Mouse (Mus musculus) limb, embryonic 11.5 days (tissue): ENCODE results near the gene Gpank1. TPM values are rescaled to one million over a fixed set of nuclear protein-coding genes. Genes with fewer than 3 reads are reported as not detected.

Experiments used
- ATAC-seq: fragments of 200-750 bp; cut with Nextera tagmentation; 2 replicates; pipeline ENCODE4 v1.8.0; 2017; ENCODE audit warnings: low read depth; ENCODE audit not compliant: insufficient number of reproducible peaks, low FRiP score, low TSS enrichment
- DNase-seq: peaks from one replicate; pipeline ENCODE4 v3.0.0-alpha.2; 2015; ENCODE audit warnings: low spot score
- H3K27ac ChIP-seq: fragments of 300-500 bp; sonication (generic); replicated peaks from 2 replicates; pipeline ENCODE4 v1.5.1; 2014; ENCODE audit warnings: low read depth, mild to moderate bottlenecking, low read length
- H3K27me3 ChIP-seq: fragments of 300-500 bp; sonication (generic); 2 replicates; pipeline ENCODE4 v1.6.1; 2014; ENCODE audit warnings: mild to moderate bottlenecking, low read length, mixed read lengths; ENCODE audit not compliant: control insufficient read depth, insufficient read depth
- H3K36me3 ChIP-seq: fragments of 300-500 bp; sonication (generic); 2 replicates; pipeline ENCODE4 v1.6.1; 2014; ENCODE audit warnings: mild to moderate bottlenecking, low read length, moderate library complexity, mixed read lengths; ENCODE audit not compliant: control insufficient read depth, insufficient read depth
- H3K4me1 ChIP-seq: fragments of 300-500 bp; sonication (generic); 2 replicates; pipeline ENCODE4 v1.6.1; 2014; ENCODE audit warnings: low read length, mixed read lengths; ENCODE audit not compliant: control insufficient read depth, insufficient read depth
- H3K4me2 ChIP-seq: fragments of 300-500 bp; sonication (generic); 2 replicates; pipeline ENCODE4 v1.6.1; 2014; ENCODE audit warnings: low read depth, mild to moderate bottlenecking, moderate library complexity; ENCODE audit not compliant: severe bottlenecking
- H3K4me3 ChIP-seq: fragments of 300-500 bp; sonication (generic); 2 replicates; pipeline ENCODE4 v1.5.1; 2014; ENCODE audit warnings: low read depth, low read length
- H3K9ac ChIP-seq: fragments of 300-500 bp; sonication (generic); 2 replicates; pipeline ENCODE4 v1.6.1; 2014; ENCODE audit warnings: mild to moderate bottlenecking, low read length
- H3K9me3 ChIP-seq: fragments of 300-500 bp; sonication (generic); 2 replicates; pipeline ENCODE4 v1.6.1; 2016; ENCODE audit warnings: low read length; ENCODE audit not compliant: control insufficient read depth
- WGBS: fragments of 180-500 bp; shearing (Covaris S2); extraction: QIAGEN DNeasy Blood & Tissue Kit; methylation state at CpG from one replicate; pipeline ENCODE4 v1.1.7; 2014; 5-methylcytosine and 5-hydroxymethylcytosine counted together
- polyA plus RNA-seq: library from polyadenylated mRNA; unstranded; fragments of >200 nt; fragmentation: Nextera tagmentation; extraction: Ambion mirVana; gene quantifications from 2 replicates; pipeline ENCODE4 v1.2.1, GENCODE M21; 2014

Gpank1 gene
- polyA plus RNA-seq, 1 experiment from 2014 or later, result 29.1 TPM

DNA sequence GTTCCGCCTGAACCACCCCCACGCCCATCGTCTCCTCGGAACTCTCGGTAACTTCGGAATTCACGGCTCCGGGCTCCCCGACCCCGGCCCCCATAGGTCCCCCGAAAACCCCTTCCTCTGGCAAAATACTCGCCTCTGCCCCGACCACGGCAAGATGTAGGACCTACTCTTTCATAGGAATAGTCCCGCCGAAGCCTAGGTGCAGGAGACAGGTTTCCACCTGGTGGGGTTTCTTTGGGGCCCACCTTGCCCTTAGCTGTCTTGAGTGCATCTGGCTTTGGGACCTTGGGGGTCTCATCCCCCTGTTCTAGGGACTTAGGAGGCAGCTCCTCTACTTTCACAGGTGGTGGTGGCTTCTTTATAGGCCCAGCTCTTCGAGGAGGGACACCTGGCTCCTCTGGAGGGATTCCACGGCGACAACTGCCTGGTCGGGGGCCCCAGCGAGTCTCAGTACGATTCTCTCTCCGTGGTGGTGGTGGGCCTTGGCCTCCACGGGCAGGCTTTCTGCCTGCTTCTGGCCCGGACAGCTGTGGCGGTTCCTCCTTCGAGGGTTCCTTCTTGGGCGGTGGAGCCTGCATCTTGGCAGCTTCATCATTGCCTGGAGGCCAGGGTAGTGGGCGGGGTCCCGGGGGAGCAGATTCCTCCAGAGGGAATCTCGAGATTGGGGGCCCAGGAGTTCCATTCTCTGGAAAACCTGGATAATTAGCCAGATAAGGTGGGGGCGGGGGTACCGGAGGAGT, 35.4 kb downstream of the Gpank1 start:
- DNase-seq, result no peak
- H3K27ac ChIP-seq, result no peak overlapping the region
- no peaks in the 10 kb centered on the region for H3K27me3 ChIP-seq
- ATAC-seq, result no peak
- H3K36me3 ChIP-seq, result peaks cover 91% of the 10 kb centered on the region
- no peak overlapping the region for H3K4me3 ChIP-seq
- no peaks in the 10 kb centered on the region for H3K4me1 ChIP-seq
- no peak overlapping the region for H3K4me2 ChIP-seq
- H3K9me3 ChIP-seq, result no peaks in the 10 kb centered on the region
- WGBS, result 92% methylated on average over 33 of the region's 33 CpGs
- no peak overlapping the region for H3K9ac ChIP-seq

DNA sequence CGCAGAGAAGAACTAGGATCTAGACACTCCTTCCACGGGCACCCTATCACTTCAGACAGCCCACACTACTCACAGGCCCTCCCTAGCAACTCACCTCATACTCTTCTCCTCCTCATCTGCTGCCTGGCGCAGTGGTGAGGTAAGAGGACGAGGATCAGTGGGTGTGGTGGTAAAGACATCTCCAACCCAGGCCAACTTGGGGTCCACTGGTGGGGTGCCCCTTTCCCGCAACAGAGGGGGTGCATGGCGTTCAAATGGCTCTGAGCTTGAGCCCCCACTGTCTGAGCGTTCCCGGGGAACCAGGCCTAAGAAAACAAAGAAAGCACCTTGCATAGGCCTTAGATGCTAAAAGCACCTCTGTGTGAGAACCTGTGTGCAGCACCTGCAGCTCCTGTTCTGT, 36.0 kb downstream of the Gpank1 start:
- ATAC-seq, result no peak
- DNase-seq, result no peak
- 91% methylated on average over 8 of the region's 8 CpGs for WGBS
- H3K27me3 ChIP-seq, result no peaks in the 10 kb centered on the region
- H3K36me3 ChIP-seq, result peaks cover 95% of the 10 kb centered on the region
- H3K27ac ChIP-seq, result no peak overlapping the region
- no peak overlapping the region for H3K9ac ChIP-seq
- no peak overlapping the region for H3K4me3 ChIP-seq
- no peaks in the 10 kb centered on the region for H3K9me3 ChIP-seq
- H3K4me2 ChIP-seq, result no peak overlapping the region
- peaks cover 3% of the 10 kb centered on the region; the same call in 1 of the 2 replicates for H3K4me1 ChIP-seq

DNA sequence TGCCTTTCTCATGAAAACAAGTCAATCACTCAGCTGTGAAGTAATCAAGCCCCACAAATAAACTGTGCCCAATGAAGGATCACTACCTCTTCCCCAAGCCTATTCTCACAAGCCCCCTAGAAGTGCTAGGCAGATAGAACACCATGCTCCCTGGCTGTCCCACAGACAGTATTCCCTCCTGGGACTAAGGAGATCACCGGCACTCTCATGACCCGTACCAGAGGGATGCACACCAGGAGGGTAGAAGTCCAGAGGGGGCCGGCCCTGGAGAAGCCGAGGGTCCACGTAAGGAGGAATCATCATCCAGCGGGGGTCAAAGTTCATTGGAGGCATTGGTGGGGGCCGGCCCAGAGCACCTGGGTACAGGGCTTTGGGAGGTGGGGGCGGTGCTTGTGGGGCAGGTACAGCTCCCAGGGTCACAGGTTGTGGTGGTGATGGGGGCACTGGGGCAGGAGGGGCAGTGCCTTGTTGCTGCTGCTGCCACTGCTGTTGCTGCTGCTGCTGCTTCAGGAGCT, 36.5 kb downstream of the Gpank1 start:
- no peak for DNase-seq
- no peak overlapping the region for H3K4me3 ChIP-seq

DNA sequence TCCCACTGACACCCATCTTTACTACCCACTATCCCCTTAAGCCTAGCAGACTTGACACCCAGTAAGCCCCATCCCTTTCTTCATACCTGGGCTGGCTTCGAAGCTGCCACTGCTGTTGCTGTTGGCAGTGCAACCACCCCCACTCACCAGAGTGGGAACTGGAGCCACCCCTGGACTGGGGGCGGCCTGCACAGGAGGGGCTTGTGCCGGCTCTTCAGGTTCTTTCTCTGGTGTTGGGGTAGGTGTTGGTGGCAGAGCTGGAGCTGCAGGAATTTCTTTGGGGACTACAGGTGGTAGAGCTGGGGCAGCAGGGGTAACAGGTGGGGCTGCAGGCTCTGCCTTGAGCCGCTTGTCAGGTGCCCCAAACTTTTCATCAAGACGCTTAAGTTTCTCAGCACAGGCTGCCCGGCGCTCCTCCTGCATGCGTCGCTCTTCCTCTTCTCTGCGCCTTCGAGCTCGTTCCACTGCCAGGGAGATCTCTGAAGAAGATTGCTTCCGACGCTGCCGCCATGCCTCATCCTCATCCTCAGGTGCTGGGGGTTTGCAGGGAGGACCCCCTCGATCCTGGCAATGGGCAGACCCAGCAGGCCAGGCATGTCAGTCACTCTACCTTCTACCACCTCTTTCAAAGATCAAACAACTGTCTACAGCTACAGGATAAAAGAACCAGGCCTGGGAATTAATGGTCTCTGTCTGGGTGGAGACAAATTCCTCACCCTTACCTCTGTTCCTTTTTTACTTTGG, 37.8 kb downstream of the Gpank1 start:
- 95% methylated on average over 16 of the region's 16 CpGs for WGBS
- Histone ChIP-seq H3K4me3 (no peak overlapping the region), H3K4me2 (no peak overlapping the region), H3K27me3 (no peaks in the 10 kb centered on the region), H3K27ac (no peak overlapping the region), H3K9ac (no peak overlapping the region), H3K9me3 (no peaks in the 10 kb centered on the region), H3K36me3 (peaks cover 78% of the 10 kb centered on the region), H3K4me1 (peaks cover 6% of the 10 kb centered on the region; the same call in 1 of the 2 replicates)
- DNase-seq (no peak), ATAC-seq (no peak)

More for the DNA sequence above, 36.5 kb downstream of the Gpank1 start:
- peaks cover 90% of the 10 kb centered on the region for H3K36me3 ChIP-seq
- peaks cover 6% of the 10 kb centered on the region; the same call in 1 of the 2 replicates for H3K4me1 ChIP-seq
- WGBS, result 93% methylated on average over 8 of the region's 8 CpGs
- no peaks in the 10 kb centered on the region for H3K27me3 ChIP-seq
- no peak for ATAC-seq
- no peak overlapping the region for H3K9ac ChIP-seq
- no peak overlapping the region for H3K4me2 ChIP-seq
- no peak overlapping the region for H3K27ac ChIP-seq
- no peaks in the 10 kb centered on the region for H3K9me3 ChIP-seq

DNA sequence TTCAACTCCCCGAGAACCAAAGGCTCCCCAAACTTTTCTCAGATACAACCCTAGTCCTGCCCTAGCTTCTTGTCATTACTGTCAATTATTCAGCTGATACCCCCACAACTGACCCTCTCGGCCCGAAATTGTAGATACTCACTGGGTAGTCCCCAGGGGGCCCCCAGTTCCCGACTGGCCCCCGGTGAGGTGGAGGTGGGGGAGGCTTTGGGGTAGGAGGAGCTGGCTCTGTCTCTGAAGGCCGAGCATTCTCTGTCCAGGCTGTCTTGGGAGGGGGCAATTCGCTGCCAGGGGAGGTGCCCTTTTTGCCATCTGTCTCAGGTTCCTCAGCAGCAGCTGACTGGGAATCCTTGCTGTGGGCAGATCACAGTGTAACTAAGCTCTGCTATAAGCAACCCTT, 38.4 kb downstream of the Gpank1 start:
- no peak overlapping the region for H3K4me2 ChIP-seq
- H3K9me3 ChIP-seq, result no peaks in the 10 kb centered on the region
- DNase-seq (no peak), ATAC-seq (no peak)
- peaks cover 6% of the 10 kb centered on the region; the same call in 1 of the 2 replicates for H3K4me1 ChIP-seq
- H3K27ac ChIP-seq, result no peak overlapping the region
- no peaks in the 10 kb centered on the region for H3K27me3 ChIP-seq
- H3K4me3 ChIP-seq, result no peak overlapping the region
- H3K36me3 ChIP-seq, result peaks cover 71% of the 10 kb centered on the region
- H3K9ac ChIP-seq, result no peak overlapping the region
- 86% methylated on average over 7 of the region's 7 CpGs for WGBS

DNA sequence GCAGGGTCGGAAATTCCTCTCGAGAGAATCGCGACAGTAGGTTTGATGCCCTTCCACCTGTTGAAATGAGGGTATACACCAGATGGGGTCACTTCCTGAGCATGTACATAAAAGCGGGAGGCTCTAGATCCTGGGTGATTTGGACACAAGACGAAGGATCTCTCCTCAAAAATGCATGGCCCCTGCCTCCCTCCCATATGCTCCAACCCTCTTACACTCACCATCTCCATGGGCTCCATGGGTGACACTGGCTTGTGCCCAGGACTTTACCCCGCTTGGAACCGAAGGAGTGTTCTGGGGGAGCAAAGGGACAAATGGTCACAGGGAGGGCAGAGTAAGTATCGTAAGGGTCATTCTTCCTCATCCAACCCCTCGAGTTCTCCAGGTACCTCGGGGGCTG, 40.2 kb downstream of the Gpank1 start:
- DNase-seq (no peak), ATAC-seq (no peak)
- Histone ChIP-seq H3K36me3 (peaks cover 55% of the 10 kb centered on the region), H3K9me3 (no peaks in the 10 kb centered on the region), H3K4me3 (peak overlapping the region; percentile 12; the same call in 1 of the 2 replicates), H3K27me3 (no peaks in the 10 kb centered on the region), H3K4me1 (peaks cover 11% of the 10 kb centered on the region; the same call in 1 of the 2 replicates), H3K4me2 (0 out of 2 replicates have a peak overlapping the region, but pooled peaks have one; percentile 20), H3K9ac (no peak overlapping the region), H3K27ac (no peak overlapping the region)
- 89% methylated on average over 11 of the region's 11 CpGs for WGBS

DNA sequence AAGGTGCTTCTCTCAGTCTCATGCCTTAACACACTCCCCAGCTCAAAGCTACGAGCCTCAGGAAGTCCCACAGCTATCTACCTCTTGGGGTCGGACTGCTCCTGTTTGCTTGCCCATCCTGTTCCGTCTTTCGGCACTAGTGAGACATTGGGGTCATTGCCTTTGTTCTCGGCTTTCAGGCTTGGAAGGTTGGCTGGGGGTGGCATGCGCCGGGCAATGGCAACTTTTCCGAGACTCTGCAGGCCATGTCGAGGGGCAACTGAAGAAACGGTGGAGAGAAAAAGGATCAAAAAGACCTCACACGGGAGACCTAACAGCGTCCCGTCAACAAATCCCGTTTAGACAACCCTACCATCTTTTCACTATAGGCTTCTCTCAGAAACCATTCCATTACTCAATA, 40.9 kb downstream of the Gpank1 start:
- peak overlapping the region; percentile 12; the same call in 1 of the 2 replicates for H3K9ac ChIP-seq
- no peak for DNase-seq
- peak overlapping the region; percentile 96; the same call in 1 of the 2 replicates for H3K4me2 ChIP-seq
- 85% methylated on average over 14 of the region's 14 CpGs for WGBS
- peaks cover 48% of the 10 kb centered on the region for H3K36me3 ChIP-seq
- H3K9me3 ChIP-seq, result no peaks in the 10 kb centered on the region
- H3K4me3 ChIP-seq, result 0 out of 2 replicates have a peak overlapping the region, but pooled peaks have one; percentile 100
- no peak overlapping the region for H3K27ac ChIP-seq
- H3K27me3 ChIP-seq, result no peaks in the 10 kb centered on the region
- ATAC-seq, result no peak
- H3K4me1 ChIP-seq, result peaks cover 11% of the 10 kb centered on the region; the same call in 1 of the 2 replicates

DNA sequence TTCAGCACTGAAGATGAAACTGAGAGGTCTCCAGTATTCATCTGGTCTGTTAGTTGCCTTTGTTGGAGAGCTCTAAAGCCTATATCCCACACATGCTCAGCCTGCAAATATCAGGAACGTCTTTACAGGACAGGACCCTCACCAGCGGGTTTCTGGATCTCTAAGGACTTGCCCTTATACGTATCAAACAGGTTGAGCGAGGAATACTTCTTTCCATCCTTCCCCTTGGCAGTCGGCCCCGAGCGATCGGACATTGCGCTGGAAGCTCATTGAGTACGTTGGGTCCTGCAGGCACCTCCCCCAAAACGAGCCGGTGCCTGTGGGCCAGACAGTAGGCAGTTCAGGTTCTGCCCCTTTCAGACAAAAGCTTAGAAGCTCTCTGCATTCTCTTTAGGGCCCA, 41.5 kb downstream of the Gpank1 start:
- H3K36me3 ChIP-seq, result peaks cover 42% of the 10 kb centered on the region
- H3K9me3 ChIP-seq, result no peaks in the 10 kb centered on the region
- H3K27ac ChIP-seq, result no peak overlapping the region
- H3K27me3 ChIP-seq, result no peaks in the 10 kb centered on the region
- ATAC-seq (no peak), DNase-seq (no peak)
- H3K4me3 ChIP-seq, result peak overlapping the region; percentile 100
- H3K4me2 ChIP-seq, result peak overlapping the region; percentile 96
- WGBS, result 74% methylated on average over 12 of the region's 12 CpGs
- H3K4me1 ChIP-seq, result peaks cover 11% of the 10 kb centered on the region; the same call in 1 of the 2 replicates
- peak overlapping the region; percentile 24; the same call in 1 of the 2 replicates for H3K9ac ChIP-seq
